Mouse (Mus musculus) heart, embryonic 13.5 days (tissue): ENCODE measurements around the gene Nfyc. TPM values are rescaled to one million over a fixed set of nuclear protein-coding genes. Genes with fewer than 3 reads are reported as not detected.

Source experiments
- ATAC-seq: fragments of 200-750 bp; cut with Nextera tagmentation; 2 replicates; pipeline ENCODE4 v1.8.0; 2017; ENCODE audit warnings: moderate TSS enrichment; ENCODE audit not compliant: insufficient number of reproducible peaks, low FRiP score, low TSS enrichment; ENCODE audit errors: extremely low read depth
- H3K27ac ChIP-seq: fragments of 300-500 bp; sonication (generic); replicated peaks from 2 replicates; pipeline ENCODE4 v1.5.1; 2015; ENCODE audit warnings: moderate library complexity, mild to moderate bottlenecking, inconsistent platforms
- H3K27me3 ChIP-seq: fragments of 300-500 bp; sonication (generic); replicated peaks from 2 replicates; pipeline ENCODE4 v1.6.1; 2015; ENCODE audit warnings: mild to moderate bottlenecking, inconsistent platforms
- H3K36me3 ChIP-seq: fragments of 300-500 bp; sonication (generic); 2 replicates; pipeline ENCODE4 v1.6.1; 2015; ENCODE audit warnings: mild to moderate bottlenecking, inconsistent platforms
- H3K4me1 ChIP-seq: fragments of 300-500 bp; sonication (generic); 2 replicates; pipeline ENCODE4 v1.6.1; 2015; ENCODE audit warnings: inconsistent platforms
- H3K4me2 ChIP-seq: fragments of 300-500 bp; sonication (generic); 2 replicates; pipeline ENCODE4 v1.6.1; 2015; ENCODE audit warnings: inconsistent platforms, mild to moderate bottlenecking, moderate library complexity
- H3K4me3 ChIP-seq: fragments of 300-500 bp; sonication (generic); 2 replicates; pipeline ENCODE4 v1.5.1; 2015; ENCODE audit warnings: moderate library complexity, mild to moderate bottlenecking, inconsistent platforms
- H3K9ac ChIP-seq: fragments of 300-500 bp; sonication (generic); 2 replicates; pipeline ENCODE4 v1.6.1; 2015; ENCODE audit warnings: inconsistent platforms, mild to moderate bottlenecking, moderate library complexity
- H3K9me3 ChIP-seq: fragments of 300-500 bp; sonication (generic); 2 replicates; pipeline ENCODE4 v1.6.1; 2016; ENCODE audit warnings: inconsistent platforms
- whole genome bisulfite sequencing: fragments of 180-500 bp; shearing (Covaris S2); methylation state at CpG from one replicate; pipeline ENCODE4 v1.1.7; 2015; ENCODE audit warnings: mixed read lengths; 5-methylcytosine and 5-hydroxymethylcytosine counted together
- polyA plus RNA-seq: library from polyadenylated mRNA; unstranded; fragments of >200 nt; fragmentation: Nextera tagmentation; extraction: Ambion mirVana; gene quantifications from 2 replicates; pipeline ENCODE4 v1.2.1, GENCODE M21; 2015

Gene Nfyc
- polyA plus RNA-seq, 1 experiment from 2014 or later, result 97.4 TPM

- no peak overlapping the region for H3K4me2 ChIP-seq
- H3K4me1 ChIP-seq, result peaks cover 25% of the 10 kb centered on the region
- no peak overlapping the region for H3K4me3 ChIP-seq
- no peak overlapping the region for H3K9ac ChIP-seq
- no peaks in the 10 kb centered on the region for H3K9me3 ChIP-seq
- no peak for ATAC-seq
- H3K27ac ChIP-seq, result no peak overlapping the region
- H3K27me3 ChIP-seq, result peaks cover 85% of the 10 kb centered on the region
- no peaks in the 10 kb centered on the region for H3K36me3 ChIP-seq
- WGBS, result 38% methylated on average over 2 of the region's 2 CpGs
These were observed 81.8 kb downstream of the Nfyc start for GRCm38 (mm10) chr4:120749601-120750000.

- Histone ChIP-seq H3K9me3 (no peaks in the 10 kb centered on the region), H3K4me1 (peaks cover 25% of the 10 kb centered on the region), H3K9ac (peak within 1 kb of the TSS; percentile 82), H3K27ac (no peak within 1 kb of the TSS), H3K4me3 (peak within 1 kb of the TSS; percentile 74), H3K36me3 (no peaks in the 10 kb centered on the region), H3K4me2 (peak within 1 kb of the TSS; percentile 100), H3K27me3 (peaks cover 93% of the 10 kb centered on the region)
- WGBS, result 3% methylated on average over 42 of the region's 42 CpGs
- no peak for ATAC-seq
These were observed 83.2 kb downstream of the Nfyc start, which contains the start of gene Kcnq4 for GRCm38 (mm10) chr4:120747941-120748866. TSS of gene Kcnq4 (minus strand) at chr4:120748612.

GRCm38 (mm10) chr4:120747243-120747792 is 84.1 kb downstream of the Nfyc start:
- under 1% methylated on average over 65 of the region's 75 CpGs for WGBS
- Histone ChIP-seq H3K9me3 (no peaks in the 10 kb centered on the region), H3K27ac (no peak overlapping the region), H3K9ac (peak overlapping the region; percentile 82), H3K4me3 (peak overlapping the region; percentile 74), H3K4me2 (peak overlapping the region; percentile 100), H3K36me3 (no peaks in the 10 kb centered on the region), H3K4me1 (peaks cover 25% of the 10 kb centered on the region), H3K27me3 (peaks cover 97% of the 10 kb centered on the region)
- ATAC-seq, result peak; percentile 10; the same call in 1 of the 2 replicates

- no peak overlapping the region for H3K27ac ChIP-seq
- ATAC-seq, result 0 out of 2 replicates have a peak, but pooled peaks have one; percentile 14
- H3K4me1 ChIP-seq, result peaks cover 25% of the 10 kb centered on the region
- peaks cover 97% of the 10 kb centered on the region for H3K27me3 ChIP-seq
- no peaks in the 10 kb centered on the region for H3K9me3 ChIP-seq
- H3K4me3 ChIP-seq, result peak overlapping the region; percentile 74
- H3K36me3 ChIP-seq, result no peaks in the 10 kb centered on the region
- H3K4me2 ChIP-seq, result peak overlapping the region; percentile 100
- 5% methylated on average over 50 of the region's 53 CpGs for WGBS
- peak overlapping the region; percentile 82 for H3K9ac ChIP-seq
These were observed 84.7 kb downstream of the Nfyc start for GRCm38 (mm10) chr4:120746552-120747150.

- no peaks in the 10 kb centered on the region for H3K36me3 ChIP-seq
- no peak overlapping the region for H3K27ac ChIP-seq
- no peak for ATAC-seq
- peaks cover 25% of the 10 kb centered on the region for H3K4me1 ChIP-seq
- H3K27me3 ChIP-seq, result peaks cover 97% of the 10 kb centered on the region
- no peak overlapping the region for H3K9ac ChIP-seq
- H3K9me3 ChIP-seq, result no peaks in the 10 kb centered on the region
- 41% methylated on average over 10 of the region's 10 CpGs for WGBS
- no peak overlapping the region for H3K4me3 ChIP-seq
- H3K4me2 ChIP-seq, result peak overlapping the region; percentile 100; the same call in 1 of the 2 replicates
These were observed 85.4 kb downstream of the Nfyc start for GRCm38 (mm10) chr4:120745731-120746551.

- ATAC-seq, result no peak
- peaks cover 97% of the 10 kb centered on the region for H3K27me3 ChIP-seq
- WGBS, result 55% methylated on average over 3 of the region's 3 CpGs
These were observed 87.7 kb downstream of the Nfyc start for GRCm38 (mm10) chr4:120743636-120744035.

GRCm38 (mm10) chr4:120741303-120741702 is 90.1 kb downstream of the Nfyc start:
- Histone ChIP-seq H3K9ac (no peak overlapping the region), H3K4me1 (peaks cover 4% of the 10 kb centered on the region), H3K9me3 (no peaks in the 10 kb centered on the region), H3K36me3 (no peaks in the 10 kb centered on the region), H3K27me3 (peaks cover 97% of the 10 kb centered on the region), H3K27ac (no peak overlapping the region), H3K4me2 (no peak overlapping the region), H3K4me3 (no peak overlapping the region)
- 58% methylated on average over 6 of the region's 6 CpGs for WGBS
- no peak for ATAC-seq

More at GRCm38 (mm10) chr4:120743636-120744035, 87.7 kb downstream of the Nfyc start:
- H3K4me1 ChIP-seq, result peaks cover 24% of the 10 kb centered on the region
- no peaks in the 10 kb centered on the region for H3K36me3 ChIP-seq
- H3K9me3 ChIP-seq, result no peaks in the 10 kb centered on the region
- no peak overlapping the region for H3K4me3 ChIP-seq
- no peak overlapping the region for H3K4me2 ChIP-seq
- H3K9ac ChIP-seq, result no peak overlapping the region
- no peak overlapping the region for H3K27ac ChIP-seq

- H3K9me3 ChIP-seq, result no peaks in the 10 kb centered on the region
- 67% methylated on average over 4 of the region's 5 CpGs for WGBS
- no peak overlapping the region for H3K4me2 ChIP-seq
- peaks cover 25% of the 10 kb centered on the region for H3K4me1 ChIP-seq
- H3K4me3 ChIP-seq, result no peak overlapping the region
- no peak overlapping the region for H3K27ac ChIP-seq
- ATAC-seq, result no peak
- H3K36me3 ChIP-seq, result no peaks in the 10 kb centered on the region
- H3K27me3 ChIP-seq, result peaks cover 83% of the 10 kb centered on the region
- no peak overlapping the region for H3K9ac ChIP-seq
These were observed 97.3 kb downstream of the Nfyc start for GRCm38 (mm10) chr4:120734012-120734622.

- no peak overlapping the region for H3K9ac ChIP-seq
- H3K4me3 ChIP-seq, result no peak overlapping the region
- H3K36me3 ChIP-seq, result no peaks in the 10 kb centered on the region
- ATAC-seq, result no peak
- peaks cover 79% of the 10 kb centered on the region for H3K27me3 ChIP-seq
- WGBS, result 73% methylated on average over 6 of the region's 6 CpGs
- H3K4me1 ChIP-seq, result peaks cover 36% of the 10 kb centered on the region
- no peak overlapping the region for H3K4me2 ChIP-seq
- no peaks in the 10 kb centered on the region for H3K9me3 ChIP-seq
- H3K27ac ChIP-seq, result no peak overlapping the region
These were observed 98.6 kb downstream of the Nfyc start for GRCm38 (mm10) chr4:120732737-120733136.

- Histone ChIP-seq H3K27ac (no peak overlapping the region), H3K4me3 (peak overlapping the region; percentile 65), H3K9me3 (no peaks in the 10 kb centered on the region), H3K4me2 (peak overlapping the region; percentile 98), H3K27me3 (peaks cover 68% of the 10 kb centered on the region), H3K9ac (peak overlapping the region; percentile 83), H3K36me3 (no peaks in the 10 kb centered on the region), H3K4me1 (peaks cover 41% of the 10 kb centered on the region)
- ATAC-seq, result peak; percentile 78; the same call in 1 of the 2 replicates
- WGBS, result 1% methylated on average over 40 of the region's 40 CpGs
These were observed 100.2 kb downstream of the Nfyc start for GRCm38 (mm10) chr4:120731030-120731644.
